Mouse (Mus musculus) forebrain, embryonic 16.5 days (tissue): ENCODE results near the gene Rrm2. TPM values are rescaled to one million over a fixed set of nuclear protein-coding genes. Genes with fewer than 3 reads are reported as not detected.

Experiments used
- ATAC-seq: fragments of 200-750 bp; cut with Nextera tagmentation; 2 replicates; pipeline ENCODE4 v1.8.0; 2017; ENCODE audit warnings: mild to moderate bottlenecking, moderate library complexity
- H3K27ac ChIP-seq: fragments of 300-500 bp; sonication (generic); 2 replicates; pipeline ENCODE4 v1.5.1; 2014; ENCODE audit warnings: low read length, control low read depth
- H3K27me3 ChIP-seq: fragments of 300-500 bp; sonication (generic); replicated peaks from 2 replicates; pipeline ENCODE4 v1.6.1; 2014; ENCODE audit warnings: low read length; ENCODE audit not compliant: control insufficient read depth, insufficient read depth
- H3K36me3 ChIP-seq: fragments of 300-500 bp; sonication (generic); 2 replicates; pipeline ENCODE4 v1.6.1; 2014; ENCODE audit not compliant: control insufficient read depth, insufficient read depth
- H3K4me1 ChIP-seq: fragments of 300-500 bp; sonication (generic); replicated peaks from 2 replicates; pipeline ENCODE4 v1.6.1; 2014; ENCODE audit warnings: low read length; ENCODE audit not compliant: control insufficient read depth, insufficient read depth
- H3K4me2 ChIP-seq: fragments of 300-500 bp; sonication (generic); 2 replicates; pipeline ENCODE4 v1.6.1; 2014; ENCODE audit warnings: mild to moderate bottlenecking, low read length, control low read depth
- H3K4me3 ChIP-seq: fragments of 300-500 bp; sonication (generic); replicated peaks from 2 replicates; pipeline ENCODE4 v1.5.1; 2014; ENCODE audit warnings: mild to moderate bottlenecking, low read length, control low read depth
- H3K9ac ChIP-seq: fragments of 300-500 bp; sonication (generic); replicated peaks from 2 replicates; pipeline ENCODE4 v1.6.1; 2014; ENCODE audit warnings: low read depth, low read length, control low read depth
- H3K9me3 ChIP-seq: fragments of 300-500 bp; sonication (generic); 2 replicates; pipeline ENCODE4 v1.6.1; 2016; ENCODE audit warnings: low read length; ENCODE audit not compliant: control insufficient read depth
- WGBS: fragments of 180-500 bp; shearing (Covaris S2); extraction: QIAGEN DNeasy Blood & Tissue Kit; methylation state at CpG from one replicate; pipeline ENCODE4 v1.1.7; 2014; 5-methylcytosine and 5-hydroxymethylcytosine counted together
- polyA plus RNA-seq: library from polyadenylated mRNA; unstranded; fragments of >200 nt; fragmentation: Nextera tagmentation; extraction: Ambion mirVana; gene quantifications from 2 replicates; pipeline ENCODE4 v1.2.1, GENCODE M21; 2015

The Rrm2 gene
- polyA plus RNA-seq = 138 and 169 TPM in 2 replicates

- H3K4me1 ChIP-seq = peaks cover 31% of the 10 kb centered on the region
- peak within 1 kb of the TSS; percentile 71 for H3K27ac ChIP-seq
- H3K36me3 ChIP-seq = peaks cover 2% of the 10 kb centered on the region; the same call in 1 of the 2 replicates
- H3K9me3 ChIP-seq = no peaks in the 10 kb centered on the region
- peak within 1 kb of the TSS; percentile 86 for H3K9ac ChIP-seq
- H3K4me2 ChIP-seq = peak within 1 kb of the TSS; percentile 84
- peak; percentile 93 for ATAC-seq
- WGBS = under 1% methylated on average over 80 of the region's 83 CpGs
- H3K27me3 ChIP-seq = 0 out of 2 replicates have a peak, but pooled peaks cover 2% of the 10 kb centered on the region
- peak within 1 kb of the TSS; percentile 95 for H3K4me3 ChIP-seq
These were observed at the start of gene Rrm2 for GRCm38 (mm10) chr12:24707954-24708823. Gene Rrm2, plus strand, starts transcription at chr12:24708241.

- Histone ChIP-seq H3K4me3 (no peak overlapping the region), H3K4me2 (no peak overlapping the region), H3K4me1 (peaks cover 15% of the 10 kb centered on the region), H3K9ac (no peak overlapping the region), H3K27ac (no peak overlapping the region), H3K27me3 (no peaks in the 10 kb centered on the region), H3K9me3 (no peaks in the 10 kb centered on the region), H3K36me3 (peaks cover 31% of the 10 kb centered on the region)
- ATAC-seq = no peak
- 90% methylated on average over 4 of the region's 4 CpGs for WGBS
These were observed 49.0 kb upstream of the Rrm2 start for GRCm38 (mm10) chr12:24658998-24659397.

DNA sequence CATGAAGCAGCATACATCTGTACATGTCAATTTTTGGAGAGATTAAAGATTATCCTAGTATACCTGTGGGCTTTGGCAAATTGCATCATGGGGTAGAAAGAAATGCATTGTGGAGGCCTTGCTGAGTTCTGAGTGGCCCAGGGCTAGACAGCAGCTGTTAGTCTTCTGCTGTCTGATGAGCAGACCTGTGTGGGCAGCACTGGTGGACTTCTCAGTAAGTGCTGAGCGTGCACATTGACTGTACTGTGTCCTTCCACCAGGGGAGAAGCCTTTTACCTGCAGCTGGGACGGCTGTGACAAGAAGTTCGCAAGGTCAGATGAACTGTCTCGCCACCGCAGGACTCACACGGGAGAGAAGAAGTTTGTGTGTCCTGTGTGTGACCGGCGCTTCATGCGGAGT is 48.1 kb upstream of the Rrm2 start:
- Histone ChIP-seq H3K9me3 (no peaks in the 10 kb centered on the region), H3K4me2 (no peak overlapping the region), H3K9ac (no peak overlapping the region), H3K36me3 (peaks cover 24% of the 10 kb centered on the region), H3K27me3 (no peaks in the 10 kb centered on the region), H3K4me3 (no peak overlapping the region), H3K4me1 (peaks cover 15% of the 10 kb centered on the region), H3K27ac (no peak overlapping the region)
- 96% methylated on average over 9 of the region's 9 CpGs for WGBS
- ATAC-seq = no peak

DNA sequence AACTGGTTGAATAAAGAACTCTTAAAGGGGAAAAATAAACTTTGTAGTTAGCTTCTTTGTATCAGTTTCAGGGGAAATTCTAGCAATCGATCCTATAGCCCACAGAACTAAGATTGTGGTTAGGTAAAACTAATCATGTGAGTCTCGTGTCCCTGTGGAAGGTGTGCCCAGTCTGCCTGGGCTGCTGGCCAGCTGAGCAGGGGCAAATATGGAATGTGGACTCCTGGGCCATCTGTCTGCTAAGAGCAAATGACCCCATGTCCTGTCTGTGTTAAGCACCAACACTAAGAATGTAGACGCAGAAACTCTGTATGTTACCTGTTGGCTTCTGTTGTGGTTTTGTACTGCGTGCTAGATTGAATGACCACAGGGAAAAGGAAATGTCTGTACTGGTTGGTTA is 46.9 kb upstream of the Rrm2 start:
- Histone ChIP-seq H3K9me3 (no peaks in the 10 kb centered on the region), H3K4me2 (no peak overlapping the region), H3K9ac (no peak overlapping the region), H3K27me3 (no peaks in the 10 kb centered on the region), H3K4me3 (no peak overlapping the region), H3K27ac (no peak overlapping the region), H3K4me1 (peaks cover 14% of the 10 kb centered on the region), H3K36me3 (peaks cover 15% of the 10 kb centered on the region)
- WGBS = 84% methylated on average over 4 of the region's 4 CpGs
- no peak for ATAC-seq

DNA sequence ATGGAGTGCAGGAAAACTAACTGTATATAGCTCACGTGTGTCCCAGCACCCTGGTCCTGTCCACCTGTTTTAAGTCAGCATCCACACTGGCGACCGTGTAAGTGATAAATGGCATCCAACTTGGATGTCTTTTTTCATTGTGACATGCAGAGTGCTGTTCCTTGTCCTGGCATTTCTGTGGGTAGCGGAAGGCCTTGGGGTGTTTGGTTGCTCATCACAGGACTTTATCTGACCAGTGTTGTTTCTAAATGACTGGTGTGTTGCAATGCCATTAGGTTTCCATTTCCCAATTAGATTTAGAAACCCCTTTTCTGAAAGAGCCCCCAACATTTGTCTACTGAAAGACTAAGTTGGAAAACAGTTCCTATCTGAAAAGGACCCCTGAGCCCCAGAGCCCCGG is 45.9 kb upstream of the Rrm2 start:
- Histone ChIP-seq H3K4me3 (no peak overlapping the region), H3K27me3 (no peaks in the 10 kb centered on the region), H3K9ac (no peak overlapping the region), H3K9me3 (no peaks in the 10 kb centered on the region), H3K4me2 (no peak overlapping the region), H3K4me1 (peaks cover 5% of the 10 kb centered on the region; the same call in 1 of the 2 replicates), H3K27ac (no peak overlapping the region), H3K36me3 (peaks cover 13% of the 10 kb centered on the region)
- 89% methylated on average over 5 of the region's 5 CpGs for WGBS
- no peak for ATAC-seq

GRCm38 (mm10) chr12:24680096-24680491 is 27.9 kb upstream of the Rrm2 start:
- Histone ChIP-seq H3K4me3 (peak overlapping the region; percentile 69), H3K27ac (no peak overlapping the region), H3K4me1 (peaks cover 20% of the 10 kb centered on the region), H3K4me2 (peak overlapping the region; percentile 87), H3K9me3 (no peaks in the 10 kb centered on the region), H3K36me3 (no peaks in the 10 kb centered on the region), H3K27me3 (no peaks in the 10 kb centered on the region; the same call in 1 of the 2 replicates), H3K9ac (peak overlapping the region; percentile 73; the same call in 1 of the 2 replicates)
- WGBS = 24% methylated on average over 9 of the region's 9 CpGs
- ATAC-seq = no peak

DNA sequence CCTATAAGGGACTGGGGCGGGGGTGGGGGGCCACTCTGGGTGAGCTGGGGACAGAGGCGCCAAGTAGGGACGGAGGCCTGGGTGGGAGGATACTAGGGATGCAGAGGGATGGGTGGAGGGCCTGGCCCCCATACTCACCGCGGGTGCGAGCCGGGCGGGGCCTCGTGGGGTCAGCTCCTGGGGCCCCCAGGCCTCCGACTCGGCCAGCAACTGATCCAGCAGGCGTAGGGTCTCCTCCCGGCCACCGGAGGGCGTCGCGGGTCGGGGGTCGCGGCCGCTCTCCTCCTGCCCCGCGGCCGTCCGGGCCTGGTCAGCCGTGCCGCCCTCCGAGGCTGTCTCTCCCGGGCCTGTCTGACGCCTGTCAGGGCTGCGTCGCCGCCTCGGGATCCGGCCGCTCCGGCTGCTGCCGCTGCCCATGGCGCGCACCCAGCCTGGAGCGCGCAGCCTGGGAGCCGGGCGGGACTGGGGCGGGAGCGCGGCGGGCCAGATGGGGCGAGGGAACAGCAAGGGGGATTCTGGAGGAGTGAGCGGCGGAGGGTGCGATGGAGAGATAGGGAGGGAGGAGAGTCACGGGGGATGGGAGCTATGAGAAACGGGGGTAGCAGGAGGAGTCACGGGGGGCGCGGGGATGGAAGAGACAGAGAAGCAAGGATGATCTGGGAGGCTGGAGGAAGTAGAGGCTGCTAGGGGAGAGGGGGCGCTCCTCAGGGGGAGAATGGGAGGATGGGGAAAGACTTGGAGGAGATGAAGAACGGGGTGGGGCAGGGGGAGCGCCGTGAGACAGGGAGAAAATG is 27.4 kb upstream of the Rrm2 start:
- peaks cover 20% of the 10 kb centered on the region for H3K4me1 ChIP-seq
- peak; percentile 85 for ATAC-seq
- peak overlapping the region; percentile 73 for H3K9ac ChIP-seq
- H3K9me3 ChIP-seq = no peaks in the 10 kb centered on the region
- WGBS = 2% methylated on average over 60 of the region's 61 CpGs
- H3K4me3 ChIP-seq = peak overlapping the region; percentile 69
- H3K4me2 ChIP-seq = peak overlapping the region; percentile 87
- H3K36me3 ChIP-seq = no peaks in the 10 kb centered on the region
- H3K27ac ChIP-seq = no peak overlapping the region
- H3K27me3 ChIP-seq = no peaks in the 10 kb centered on the region; the same call in 1 of the 2 replicates

- Histone ChIP-seq H3K9me3 (no peaks in the 10 kb centered on the region), H3K4me3 (peak within 1 kb of the TSS; percentile 69), H3K4me2 (peak within 1 kb of the TSS; percentile 87), H3K36me3 (no peaks in the 10 kb centered on the region), H3K27me3 (no peaks in the 10 kb centered on the region; the same call in 1 of the 2 replicates), H3K9ac (peak within 1 kb of the TSS; percentile 73), H3K4me1 (peaks cover 20% of the 10 kb centered on the region), H3K27ac (no peak within 1 kb of the TSS)
- WGBS = 5% methylated on average over 20 of the region's 20 CpGs
- ATAC-seq = peak; percentile 44
These were observed 26.6 kb upstream of the Rrm2 start, which contains the start of gene Cys1 for GRCm38 (mm10) chr12:24681286-24682023. Gene Cys1, minus strand, starts transcription at chr12:24681813.
